Mouse (Mus musculus) CH12.LX (cell line): ENCODE results near the gene Lrmda. TPM values are rescaled to one million over a fixed set of nuclear protein-coding genes. Genes with fewer than 3 reads are reported as not detected.
A peak's percentile ranks its signal among the peaks of the same experiment; 100 is the strongest.

ENCODE experiments used
- DNase-seq: peaks from one replicate; pipeline ENCODE4 v3.0.0-alpha.2; 2013; ENCODE audit errors: extremely low read depth
- H3K27ac ChIP-seq: 2 replicates; pipeline ENCODE4 v1.5.1; 2012; ENCODE audit warnings: low read depth, mild to moderate bottlenecking, control low read depth, moderate library complexity; ENCODE audit not compliant: insufficient read depth
- H3K27me3 ChIP-seq: replicated peaks from 2 replicates; pipeline ENCODE3; 2012; ENCODE audit warnings: inconsistent platforms
- H3K36me3 ChIP-seq, 2 experiments: replicated peaks in 1 of 2; 2 replicates each; pipeline versions ENCODE3 to v1.6.1; 2012; ENCODE audit warnings: inconsistent platforms in 1 of 2, low read length in 1 of 2, mild to moderate bottlenecking in 1 of 2, mixed read lengths in 1 of 2, moderate library complexity in 1 of 2; ENCODE audit not compliant: control insufficient read depth in 1 of 2, insufficient read depth in 1 of 2
- H3K4me1 ChIP-seq, 2 experiments: 2 replicates each; pipeline ENCODE4 v1.6.1; 2012; ENCODE audit warnings: inconsistent platforms in 1 of 2, moderate library complexity in 1 of 2; ENCODE audit not compliant: insufficient read depth in 2 of 2, control insufficient read depth in 1 of 2
- H3K4me2 ChIP-seq: 2 replicates; pipeline ENCODE4 v1.6.1; 2012; ENCODE audit warnings: low read depth, mild to moderate bottlenecking, control low read depth; ENCODE audit not compliant: poor library complexity, insufficient read depth, severe bottlenecking
- H3K4me3 ChIP-seq, 3 experiments: fragments of 150-350 bp in 1 of 3; sonication (generic) in 1 of 3; replicated peaks in 1 of 3; 2 replicates each; pipeline versions ENCODE3 to v1.5.1; 2011 to 2012; ENCODE audit warnings: low read depth in 2 of 3, low read length in 2 of 3, mild to moderate bottlenecking in 2 of 3, moderate library complexity in 2 of 3, control low read depth in 1 of 3, improper control_type of control experiment in 1 of 3, inconsistent platforms in 1 of 3, mixed read lengths in 1 of 3; ENCODE audit not compliant: poor library complexity in 1 of 3
- H3K79me2 ChIP-seq: replicated peaks from 2 replicates; pipeline ENCODE4 v1.6.1; 2012; ENCODE audit warnings: mild to moderate bottlenecking, moderate library complexity; ENCODE audit not compliant: control insufficient read depth, poor library complexity, insufficient read depth, severe bottlenecking; ENCODE audit errors: extremely low read depth
- H3K9ac ChIP-seq: 2 replicates; pipeline ENCODE4 v1.6.1; 2012; ENCODE audit warnings: low read depth, mild to moderate bottlenecking, control low read depth, moderate library complexity; ENCODE audit not compliant: insufficient read depth
- H3K9me3 ChIP-seq: replicated peaks from 2 replicates; pipeline ENCODE3; 2012; ENCODE audit warnings: low read length, inconsistent platforms, mixed read lengths
- CHD1 ChIP-seq: IDR thresholded peaks from 2 replicates; pipeline ENCODE4 v1.6.1; 2012; ENCODE audit warnings: low read depth, low read length, improper control_type of control experiment, inconsistent platforms
- E2F4 ChIP-seq: IDR thresholded peaks from 2 replicates; pipeline ENCODE4 v1.6.1; 2011; ENCODE audit warnings: low read depth, low read length, improper control_type of control experiment; ENCODE audit not compliant: insufficient replicate concordance
- ELF1 ChIP-seq: IDR thresholded peaks from 2 replicates; pipeline ENCODE4 v1.6.1; 2014; ENCODE audit warnings: low read depth, mild to moderate bottlenecking, inconsistent platforms, low read length, improper control_type of control experiment
- EP300 ChIP-seq: IDR thresholded peaks from 2 replicates; pipeline ENCODE4 v1.6.1; 2011; ENCODE audit warnings: low read length, improper control_type of control experiment
- ETS1 ChIP-seq: conservative IDR thresholded peaks from 2 replicates; pipeline ENCODE4 v1.6.1; 2012; ENCODE audit warnings: low read depth, mild to moderate bottlenecking, inconsistent platforms, low read length, improper control_type of control experiment, moderate library complexity
- GABPA ChIP-seq: IDR thresholded peaks from 2 replicates; pipeline ENCODE4 v1.6.1; 2012; ENCODE audit warnings: low read depth, low read length, improper control_type of control experiment, inconsistent platforms; ENCODE audit not compliant: insufficient replicate concordance
- HCFC1 ChIP-seq: IDR thresholded peaks from 2 replicates; pipeline ENCODE4 v1.6.1; 2012; ENCODE audit warnings: low read depth, mild to moderate bottlenecking, inconsistent platforms, low read length, improper control_type of control experiment
- IRF4 ChIP-seq: IDR thresholded peaks from 2 replicates; pipeline ENCODE4 v1.6.1; 2014; ENCODE audit warnings: low read depth, mild to moderate bottlenecking, inconsistent platforms, low read length, improper control_type of control experiment
- JUN ChIP-seq: IDR thresholded peaks from 2 replicates; pipeline ENCODE4 v1.6.1; 2011; ENCODE audit warnings: low read depth, mild to moderate bottlenecking, low read length, improper control_type of control experiment, moderate library complexity; ENCODE audit not compliant: insufficient read depth
- JUND ChIP-seq: conservative IDR thresholded peaks from 2 replicates; pipeline ENCODE4 v1.6.1; 2011; ENCODE audit warnings: low read depth, low read length, improper control_type of control experiment
- KAT2A ChIP-seq: IDR thresholded peaks from 2 replicates; pipeline ENCODE4 v1.6.1; 2012; ENCODE audit warnings: low read length, improper control_type of control experiment, inconsistent platforms; ENCODE audit not compliant: insufficient replicate concordance
- MAFK ChIP-seq: IDR thresholded peaks from 2 replicates; pipeline ENCODE4 v1.6.1; 2011; ENCODE audit warnings: low read length, improper control_type of control experiment; ENCODE audit not compliant: insufficient replicate concordance
- MAX ChIP-seq: IDR thresholded peaks from 2 replicates; pipeline ENCODE4 v1.6.1; 2011; ENCODE audit warnings: low read length, improper control_type of control experiment
- MAZ ChIP-seq: IDR thresholded peaks from 2 replicates; pipeline ENCODE4 v1.6.1; 2012; ENCODE audit warnings: low read depth, mild to moderate bottlenecking, inconsistent platforms, low read length, improper control_type of control experiment, moderate library complexity
- MYC ChIP-seq: IDR thresholded peaks from 2 replicates; pipeline ENCODE4 v1.6.1; 2011; ENCODE audit warnings: low read depth, mild to moderate bottlenecking, improper control_type of control experiment, low read length
- NELFE ChIP-seq: IDR thresholded peaks from 2 replicates; pipeline ENCODE4 v1.6.1; 2011; ENCODE audit warnings: low read depth, low read length, improper control_type of control experiment
- POLR2A ChIP-seq: IDR thresholded peaks from 2 replicates; pipeline ENCODE4 v1.6.1; 2011; ENCODE audit warnings: low read depth, mild to moderate bottlenecking, improper control_type of control experiment, low read length
- RCOR1 ChIP-seq: conservative IDR thresholded peaks from 2 replicates; pipeline ENCODE4 v1.6.1; 2012; ENCODE audit warnings: low read depth, mild to moderate bottlenecking, inconsistent platforms, low read length, improper control_type of control experiment
- TCF12 ChIP-seq: IDR thresholded peaks from 2 replicates; pipeline ENCODE4 v1.6.1; 2014; ENCODE audit warnings: low read depth, mild to moderate bottlenecking, inconsistent platforms, low read length, improper control_type of control experiment
- UBTF ChIP-seq: IDR thresholded peaks from 2 replicates; pipeline ENCODE4 v1.6.1; 2012; ENCODE audit warnings: low read depth, mild to moderate bottlenecking, inconsistent platforms, low read length, improper control_type of control experiment, moderate library complexity
- USF1 ChIP-seq: IDR thresholded peaks from 2 replicates; pipeline ENCODE4 v1.6.1; 2014; ENCODE audit warnings: low read depth, mild to moderate bottlenecking, inconsistent platforms, low read length, improper control_type of control experiment
- ZC3H11A ChIP-seq: IDR thresholded peaks from 2 replicates; pipeline ENCODE4 v1.6.1; 2012; ENCODE audit warnings: low read depth, mild to moderate bottlenecking, inconsistent platforms, low read length, improper control_type of control experiment
- ZKSCAN1 ChIP-seq: IDR thresholded peaks from 2 replicates; pipeline ENCODE4 v1.6.1; 2012; ENCODE audit warnings: low read depth, inconsistent platforms, low read length, improper control_type of control experiment, borderline replicate concordance
- ZMIZ1 ChIP-seq: IDR thresholded peaks from 2 replicates; pipeline ENCODE4 v1.6.1; 2012; ENCODE audit warnings: low read depth, mild to moderate bottlenecking, inconsistent platforms, low read length, improper control_type of control experiment
- ZNF384 ChIP-seq: IDR thresholded peaks from 2 replicates; pipeline ENCODE4 v1.6.1; 2012; ENCODE audit warnings: low read depth, low read length, improper control_type of control experiment, inconsistent platforms
- dilution Hi-C: fragments of 300-500 bp; cut with MboI; formaldehyde crosslinking; loops from 2 replicates; pipeline ENCODE4 v1.14.3; 2020; ENCODE audit warnings: low sequenced_read_pairs; ENCODE audit not compliant: extremely low pct_unique_long_range_greater_than_20kb, extremely low pct_ligation_motif_present
- in situ Hi-C: fragments of 300-500 bp; cut with MboI; formaldehyde crosslinking; loops from 3 replicates; pipeline ENCODE4 v1.14.3; 2019; ENCODE audit warnings: low sequenced_read_pairs, low pct_ligation_motif_present, low pct_unique_long_range_greater_than_20kb, mixed read lengths
- polyA plus RNA-seq: library from polyadenylated mRNA; unstranded; fragments of >175 nt; gene quantifications from 2 replicates; pipeline ENCODE4 v1.2.1, GENCODE M21; 2012; ENCODE audit warnings: low read depth; ENCODE audit not compliant: insufficient read length
- total RNA-seq, 2 experiments: library from RNA; depleted of rRNA; stranded (reverse); fragments of 300-350 nt in 1 of 2; fragments of >200 nt in 1 of 2; gene quantifications; 2 replicates each; pipeline ENCODE4 v1.2.3; 2012 to 2014

Lrmda gene
- total and polyA plus RNA-seq, 3 experiments = 0.89 to 3.7 (median 1.9) TPM

GRCm38 (mm10) chr14:22308059-22308458, 288.5 kb downstream of the Lrmda start (continued):
- TF ChIP-seq ZMIZ1 (no peak), USF1 (no peak), HCFC1 (peak; percentile 21; the same call in 1 of the 2 replicates), MAZ (0 out of 2 replicates have a peak, but pooled peaks have one; percentile 54), CHD1 (no peak), UBTF (no peak), ZNF384 (peak; percentile 100), NELFE (no peak), MAFK (0 out of 2 replicates have a peak, but pooled peaks have one; percentile 59), ETS1 (peak; percentile 59), RCOR1 (peak; percentile 92), JUN (peak; percentile 42; the same call in 1 of the 2 replicates), POLR2A (no peak)

GRCm38 (mm10) chr14:22323058-22323457, 303.5 kb downstream of the Lrmda start:
- no peak for DNase-seq
- H3K27me3 ChIP-seq = no peaks in the 10 kb centered on the region
- H3K9ac ChIP-seq = no peak overlapping the region
- in situ Hi-C loops (no loop called here), dilution Hi-C loops (no loop called here)
- H3K4me1 ChIP-seq = peaks cover 0 to 6% of the 10 kb centered on the region in 2 experiments; a peak in 1 of 4 replicates
- no peaks in the 10 kb centered on the region for H3K36me3 ChIP-seq
- no peak overlapping the region for H3K27ac ChIP-seq
- no peaks in the 10 kb centered on the region for H3K9me3 ChIP-seq
- no peak for TF ChIP-seq JUND
- no peak for TF ChIP-seq EP300
- no peak for TF ChIP-seq E2F4
- TF ChIP-seq TCF12 = no peak
- no peak for TF ChIP-seq GABPA
- no peak for TF ChIP-seq JUN
- no peak for TF ChIP-seq CHD1
- TF ChIP-seq MAX = no peak
- TF ChIP-seq ZNF384 = no peak
- TF ChIP-seq ZKSCAN1 = no peak
- TF ChIP-seq ZC3H11A = no peak
- no peak for TF ChIP-seq IRF4
- TF ChIP-seq POLR2A = no peak
- no peak for TF ChIP-seq ELF1
- no peak for TF ChIP-seq MYC
- TF ChIP-seq KAT2A = no peak
- TF ChIP-seq ETS1 = no peak
- no peak for TF ChIP-seq ZMIZ1
- no peak overlapping the region for H3K4me2 ChIP-seq
- H3K4me3 ChIP-seq = no peak overlapping the region
- no peaks in the 10 kb centered on the region for H3K79me2 ChIP-seq
